Mouse (Mus musculus) CH12F3 (cell line): ENCODE data around the gene Arf6.
"Not testable (repeated sequence)": the region's sequence is repeated elsewhere in the genome, so short reads cannot be mapped to it uniquely, and the experiment has no call there.

Experiments
- in situ Hi-C: fragments of 300-500 bp; cut with MboI; formaldehyde crosslinking; loops from 2 replicates; pipeline ENCODE4 v1.14.3; 2020; ENCODE audit warnings: low sequenced_read_pairs

The Arf6 gene

GRCm38 (mm10) chr12:69372731-69373331, 881 bp downstream of the Arf6 start:
- in situ Hi-C loops = loop anchor here (25.0 kb wide), 2 partner anchors 214 to 314 kb away; partner anchors contain the start of genes Sos2 and Vcpkmt

DNA sequence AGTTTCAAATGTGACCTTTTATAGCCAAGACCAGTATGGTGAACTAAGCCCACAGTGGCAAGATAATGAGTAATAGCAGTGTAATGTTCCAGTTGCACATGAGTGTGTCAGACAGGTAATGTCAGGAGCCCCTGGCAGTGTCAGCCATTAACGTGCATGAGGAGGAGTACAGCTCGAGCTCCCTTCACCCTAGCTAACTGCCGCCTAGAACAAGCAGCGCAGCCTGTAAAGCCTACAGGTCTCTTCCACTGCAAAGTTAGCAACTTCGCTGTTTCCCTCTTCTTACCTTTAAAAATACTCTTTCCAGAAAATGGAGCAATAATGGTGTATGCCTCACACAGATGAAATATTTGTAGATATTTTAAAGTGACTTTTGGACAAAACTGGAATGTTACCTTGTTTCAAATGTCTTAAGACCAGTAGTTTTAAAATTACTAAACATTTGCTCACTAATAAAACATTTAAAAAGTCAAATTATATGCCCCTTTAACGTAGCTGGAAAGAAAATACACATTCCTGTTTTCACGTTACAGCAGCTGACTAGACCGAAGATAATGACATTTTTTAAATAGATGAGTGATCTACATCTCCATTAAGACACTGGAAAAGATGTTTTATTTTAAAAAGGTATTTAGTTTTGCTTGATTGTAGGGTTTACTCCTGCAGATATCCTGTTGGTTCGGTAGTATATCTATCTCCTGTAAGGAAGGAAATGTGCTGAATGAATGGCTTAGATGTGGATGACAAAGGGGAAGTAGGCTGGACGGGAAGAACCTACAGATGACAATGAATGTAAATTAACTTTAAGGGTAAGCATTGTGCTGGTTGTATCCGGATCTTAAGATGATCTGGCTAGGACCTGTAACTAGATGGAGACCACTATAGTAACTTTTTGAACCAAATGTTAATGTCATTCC, 2.2 kb downstream of the Arf6 start:
- in situ Hi-C loops = loop anchor here (25.0 kb wide), 2 partner anchors 213 to 313 kb away; partner anchors contain the start of genes Sos2 and Vcpkmt

GRCm38 (mm10) chr12:69376132-69376531, 4.2 kb downstream of the Arf6 start:
- in situ Hi-C loops = no loop called here

DNA sequence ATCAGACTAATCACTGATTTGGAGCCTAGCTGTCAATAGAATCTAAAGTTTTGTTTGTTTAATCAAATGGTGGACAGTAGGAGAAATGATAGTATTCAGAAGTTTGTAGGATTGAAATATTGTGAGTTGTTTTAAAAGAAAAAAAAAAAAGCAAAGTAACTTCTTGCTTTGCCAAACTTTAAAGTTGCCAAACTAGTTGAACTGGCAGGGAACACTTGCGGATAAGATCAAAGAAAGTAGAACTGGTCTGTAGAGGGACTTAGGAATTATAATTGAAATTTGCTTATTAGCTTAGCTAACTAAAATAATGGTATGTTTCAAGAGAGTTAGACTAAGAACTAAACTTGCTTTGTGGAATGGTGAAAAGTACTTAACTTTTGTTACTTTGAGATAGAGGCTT, 5.2 kb downstream of the Arf6 start:
- in situ Hi-C loops = no loop called here

GRCm38 (mm10) chr12:69377636-69378035, 5.7 kb downstream of the Arf6 start:
- in situ Hi-C loops = not testable (repeated sequence)

GRCm38 (mm10) chr12:69378558-69379454, 6.9 kb downstream of the Arf6 start:
- in situ Hi-C loops = no loop called here

DNA sequence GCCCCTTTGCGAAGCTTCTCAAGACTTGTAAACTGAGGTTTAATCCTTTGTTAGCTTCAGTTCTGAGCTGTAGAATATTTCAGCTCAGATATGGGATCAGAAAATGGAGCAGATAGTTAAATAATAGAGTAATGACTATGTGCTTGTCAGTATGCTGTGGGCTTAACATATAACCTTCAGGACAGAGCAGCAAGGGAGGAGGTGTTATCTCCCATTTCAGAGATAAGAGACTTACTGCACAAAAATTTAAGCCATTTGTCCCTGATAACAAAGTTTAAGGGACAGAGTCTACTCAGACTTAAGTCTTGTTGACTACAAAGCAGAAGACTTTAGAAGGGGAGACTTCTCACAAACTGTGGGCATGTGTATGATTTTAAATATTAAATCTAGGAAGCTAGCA, 10.9 kb downstream of the Arf6 start:
- in situ Hi-C loops = no loop called here

- in situ Hi-C loops = no loop called here
Observed at GRCm38 (mm10) chr12:69384606-69385005, 12.7 kb downstream of the Arf6 start.

DNA sequence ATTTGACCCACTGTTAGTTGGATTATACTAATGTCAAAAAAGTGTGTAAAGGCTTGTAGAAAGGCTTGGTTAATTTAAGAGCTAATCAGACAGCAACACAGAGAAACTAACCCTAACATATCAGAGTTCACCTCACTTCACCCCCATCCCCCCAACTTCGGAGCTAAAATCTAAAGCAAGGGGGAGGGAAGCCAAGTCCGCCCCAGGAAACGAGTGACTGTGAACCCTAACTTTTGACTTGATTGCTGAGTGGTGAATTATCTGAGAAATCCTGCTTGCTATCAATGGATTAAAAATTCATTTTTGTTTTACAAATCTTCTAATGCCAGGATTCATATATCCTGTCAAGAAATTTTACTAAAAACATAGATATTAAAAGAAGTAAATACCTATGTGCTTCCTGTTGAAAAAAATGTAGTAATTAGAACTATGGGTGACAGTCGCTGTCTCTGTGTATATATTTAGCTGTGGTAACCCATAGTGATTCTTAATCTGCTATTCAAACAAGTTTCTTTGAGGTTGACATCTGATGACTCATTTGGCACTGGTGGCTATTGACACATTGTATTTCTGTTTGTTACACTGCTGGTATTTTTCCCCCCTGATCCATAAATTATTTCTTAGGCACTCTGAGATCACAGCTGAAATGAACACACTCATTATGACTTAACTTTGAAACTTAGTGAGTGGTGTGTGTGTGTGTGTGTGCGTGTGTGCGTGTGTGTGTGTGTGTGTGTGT, 13.8 kb downstream of the Arf6 start:
- in situ Hi-C loops = no loop called here

GRCm38 (mm10) chr12:69386281-69386732, 14.4 kb downstream of the Arf6 start:
- in situ Hi-C loops = not testable (repeated sequence)

- in situ Hi-C loops = no loop called here
Observed at GRCm38 (mm10) chr12:69388321-69388869, 16.4 kb downstream of the Arf6 start.

DNA sequence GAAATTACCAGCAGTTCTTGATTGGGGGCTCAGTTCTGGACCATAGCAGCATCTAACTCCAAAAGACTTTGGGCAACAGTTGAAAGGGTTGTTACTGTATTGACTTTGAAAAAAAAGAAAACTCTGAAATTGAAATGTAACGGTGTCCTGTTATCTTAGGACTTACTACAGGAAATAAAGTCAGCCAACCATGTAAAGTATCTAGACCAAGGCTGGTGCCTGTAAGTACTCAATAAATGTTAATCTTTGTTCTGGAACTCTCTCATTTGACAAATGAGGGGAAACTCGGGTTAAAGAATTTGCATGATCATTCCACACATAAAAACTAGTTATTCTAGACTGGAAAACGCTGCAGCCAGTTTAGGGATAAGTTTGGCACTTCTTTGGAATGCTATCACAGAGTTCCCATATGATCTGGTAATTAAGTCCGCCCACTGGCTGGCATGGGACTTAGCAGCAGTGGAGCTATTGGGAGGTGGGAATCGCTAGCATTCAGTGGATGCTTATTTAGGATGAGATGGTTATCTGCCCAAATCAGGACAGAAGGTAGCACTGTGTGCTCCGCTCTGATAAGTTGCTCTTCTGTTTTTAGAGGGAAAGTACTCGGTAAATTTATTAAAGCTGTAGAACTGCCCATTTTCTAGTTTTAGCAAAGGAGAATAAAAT, 17.5 kb downstream of the Arf6 start:
- in situ Hi-C loops = no loop called here

- in situ Hi-C loops = no loop called here
Observed at GRCm38 (mm10) chr12:69390000-69390698, 18.2 kb downstream of the Arf6 start.

GRCm38 (mm10) chr12:69393076-69393475, 21.1 kb downstream of the Arf6 start:
- in situ Hi-C loops = no loop called here

DNA sequence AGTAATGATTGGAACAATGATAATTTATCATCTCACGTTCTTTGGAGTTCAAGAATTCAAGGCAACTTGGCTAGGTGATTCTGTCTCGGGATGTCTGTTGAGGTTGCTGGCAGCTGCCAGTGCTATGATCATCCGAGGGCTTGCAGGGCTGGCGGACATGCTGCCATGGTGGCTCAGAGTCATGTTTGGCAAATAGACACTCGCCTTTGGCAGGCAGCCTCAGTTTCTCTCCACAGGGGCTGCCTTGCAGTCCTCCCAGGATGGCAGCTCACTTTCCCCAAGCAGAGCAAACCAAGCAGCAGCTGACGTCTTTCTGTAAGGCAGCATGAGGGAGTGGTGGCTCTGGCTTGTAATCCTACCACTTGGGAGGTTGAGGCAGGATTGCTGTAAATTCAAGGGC, 22.5 kb downstream of the Arf6 start:
- in situ Hi-C loops = no loop called here

DNA sequence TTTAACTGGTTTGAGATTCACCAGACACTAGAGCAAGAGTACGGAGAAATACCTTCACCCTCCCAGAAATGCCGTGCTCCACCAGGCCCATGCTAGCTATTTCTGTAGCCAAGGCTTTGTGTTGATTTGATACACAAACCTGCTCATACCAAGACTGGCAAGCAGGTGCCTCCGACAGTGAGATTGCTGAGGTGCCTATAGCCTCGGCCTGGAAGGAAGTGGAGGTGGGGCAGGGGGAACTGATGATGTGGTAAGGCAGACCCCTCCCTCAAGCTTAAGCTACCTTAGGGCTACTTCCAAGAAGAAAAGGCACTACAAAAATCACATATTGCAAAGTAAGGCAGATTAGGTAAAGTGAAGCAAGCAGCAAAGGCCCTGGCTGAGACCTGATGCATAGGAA, 28.4 kb downstream of the Arf6 start:
- in situ Hi-C loops = no loop called here

DNA sequence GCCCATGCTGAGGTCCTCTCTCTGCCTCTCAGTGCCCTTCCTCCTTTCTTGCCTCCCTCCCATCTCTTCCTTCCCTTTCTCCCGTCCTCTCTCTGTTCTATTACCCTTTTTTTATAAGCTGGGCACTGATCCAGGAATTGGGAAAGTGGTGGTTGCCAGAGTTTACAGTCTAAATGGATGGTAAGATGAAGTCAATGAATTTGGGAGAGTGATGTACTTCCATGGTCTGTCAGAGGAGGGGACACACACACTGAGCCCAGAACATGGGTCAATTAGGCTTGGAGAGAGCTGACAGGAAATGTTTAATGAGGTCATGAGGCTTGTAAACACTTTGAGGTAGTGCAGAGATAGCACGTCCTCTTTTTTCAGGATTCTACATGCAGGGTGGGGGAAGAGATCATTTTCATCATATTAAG, 28.9 kb downstream of the Arf6 start:
- in situ Hi-C loops = no loop called here

DNA sequence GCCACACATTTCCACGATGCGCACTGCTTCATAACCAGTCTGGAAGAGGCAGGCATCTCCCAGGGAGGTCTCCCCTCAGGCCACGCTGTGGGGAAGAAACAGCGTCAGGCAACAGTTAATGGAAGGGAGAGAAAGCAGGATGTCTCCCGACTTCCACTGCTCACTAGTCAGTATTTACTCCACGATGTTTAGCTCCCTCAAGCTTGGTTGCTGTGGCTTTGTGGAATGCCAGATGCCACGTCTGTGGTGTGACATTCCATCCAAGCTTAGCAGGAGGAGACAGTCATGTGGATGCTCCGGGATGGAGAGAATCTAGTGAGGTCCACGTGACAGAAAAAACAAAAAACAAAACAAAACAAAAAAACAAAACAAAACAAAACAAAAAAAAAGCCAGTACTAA, 30.1 kb downstream of the Arf6 start:
- in situ Hi-C loops = no loop called here

GRCm38 (mm10) chr12:69402594-69403167, 30.7 kb downstream of the Arf6 start:
- in situ Hi-C loops = no loop called here
